Mouse (Mus musculus): ENCODE data around the gene Cldn10. TPM values are rescaled to one million over a fixed set of nuclear protein-coding genes. Genes with fewer than 3 reads are reported as not detected.

Cldn10 gene
- polyA plus RNA-seq, 1 experiment from 2014 or later, result 3.8 TPM

DNA sequence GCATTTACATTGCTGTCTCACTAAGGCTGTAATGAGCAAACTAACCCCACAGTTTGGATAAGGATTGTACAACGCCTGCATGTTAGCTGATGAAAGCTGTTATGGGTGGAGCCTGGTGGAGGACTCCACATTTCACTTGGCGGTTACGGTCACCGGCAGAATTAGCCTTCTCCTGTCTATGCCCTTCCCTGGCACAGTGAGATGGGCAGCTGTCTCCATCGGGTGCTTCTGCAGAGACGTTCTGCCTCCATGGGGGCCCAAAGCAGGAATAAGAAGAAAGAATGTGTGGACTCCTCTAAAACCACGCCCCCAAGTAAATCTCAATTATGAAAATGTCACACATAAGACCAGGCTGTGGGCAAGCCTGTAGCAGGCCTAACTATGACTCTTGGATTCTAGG lies 21.8 kb upstream of the Cldn10 start:
- ATAC-seq (ENCODE audit: insufficient number of reproducible peaks, insufficient read depth, low FRiP score, low TSS enrichment, low read depth), result no peak
- WGBS, result 80% methylated on average over 7 of the region's 7 CpGs
- H3K9me3 ChIP-seq, result no peaks in the 10 kb centered on the region

DNA sequence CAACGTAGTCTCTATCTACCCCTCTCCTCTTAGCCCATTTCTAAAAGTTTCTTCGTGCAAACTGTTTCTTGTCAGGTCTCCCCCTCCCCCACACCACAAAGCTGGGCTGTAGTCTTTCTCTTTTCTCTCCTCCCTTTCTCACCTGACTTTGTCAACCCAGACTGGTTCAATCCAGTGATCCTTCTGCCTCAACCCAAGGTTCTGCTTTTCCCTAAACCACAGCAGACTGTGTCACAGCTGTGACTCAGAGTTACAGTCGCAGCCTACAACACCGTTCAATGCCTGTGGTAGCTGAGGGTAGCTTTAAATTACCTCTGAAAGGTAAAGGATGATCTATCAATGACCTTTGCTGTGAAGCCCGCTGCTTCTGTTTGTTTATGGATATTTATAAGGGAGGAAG lies 21.3 kb upstream of the Cldn10 start:
- H3K4me2 ChIP-seq, result no peak overlapping the region
- no peak overlapping the region for H3K4me3 ChIP-seq
- H3K36me3 ChIP-seq, result no peaks in the 10 kb centered on the region
- H3K9ac ChIP-seq, result no peak overlapping the region
- no peak for ATAC-seq (ENCODE audit: insufficient number of reproducible peaks, insufficient read depth, low FRiP score, low TSS enrichment, low read depth)
- H3K4me1 ChIP-seq, result no peaks in the 10 kb centered on the region
- no peaks in the 10 kb centered on the region for H3K9me3 ChIP-seq
- peaks cover 17% of the 10 kb centered on the region for H3K27me3 ChIP-seq
- 84% methylated on average over 5 of the region's 5 CpGs for WGBS
- H3K27ac ChIP-seq, result no peak overlapping the region

More for the DNA sequence above, 21.8 kb upstream of the Cldn10 start:
- Histone ChIP-seq H3K4me1 (no peaks in the 10 kb centered on the region), H3K27me3 (peaks cover 17% of the 10 kb centered on the region), H3K4me2 (no peak overlapping the region), H3K36me3 (no peaks in the 10 kb centered on the region), H3K9ac (no peak overlapping the region), H3K4me3 (no peak overlapping the region), H3K27ac (no peak overlapping the region)

- no peak for ATAC-seq (ENCODE audit: insufficient number of reproducible peaks, insufficient read depth, low FRiP score, low TSS enrichment, low read depth)
- Histone ChIP-seq H3K36me3 (no peaks in the 10 kb centered on the region), H3K9ac (no peak overlapping the region), H3K4me2 (peak overlapping the region; percentile 27; the same call in 1 of the 2 replicates), H3K27me3 (peaks cover 17% of the 10 kb centered on the region), H3K4me3 (no peak overlapping the region), H3K4me1 (no peaks in the 10 kb centered on the region), H3K27ac (no peak overlapping the region), H3K9me3 (no peaks in the 10 kb centered on the region)
- 21% methylated on average over 14 of the region's 14 CpGs for WGBS
Measured at GRCm38 (mm10) chr14:118767673-118768353, 19.9 kb upstream of the Cldn10 start.

DNA sequence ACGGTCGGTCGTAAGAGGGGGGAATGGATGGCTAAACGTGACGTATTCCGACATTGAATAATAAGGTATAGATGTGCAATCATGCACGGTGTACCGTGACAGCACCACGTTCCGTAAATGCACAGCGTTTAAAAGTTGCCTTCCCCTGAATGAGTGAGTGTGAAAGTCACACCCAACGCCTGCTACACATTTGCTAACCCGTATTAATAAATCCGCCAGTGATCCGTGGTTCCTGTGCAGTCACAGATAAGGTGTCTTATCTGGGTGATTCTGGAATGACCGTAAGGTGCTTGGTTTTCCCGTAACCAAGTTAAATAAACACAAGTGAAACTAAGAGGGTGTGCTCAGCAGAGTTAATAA lies 19.4 kb upstream of the Cldn10 start:
- Histone ChIP-seq H3K36me3 (no peaks in the 10 kb centered on the region), H3K4me3 (no peak overlapping the region), H3K27me3 (peaks cover 17% of the 10 kb centered on the region), H3K27ac (no peak overlapping the region), H3K4me1 (no peaks in the 10 kb centered on the region), H3K9ac (no peak overlapping the region), H3K9me3 (no peaks in the 10 kb centered on the region), H3K4me2 (no peak overlapping the region)
- WGBS, result 56% methylated on average over 17 of the region's 17 CpGs
- no peak for ATAC-seq (ENCODE audit: insufficient number of reproducible peaks, insufficient read depth, low FRiP score, low TSS enrichment, low read depth)

DNA sequence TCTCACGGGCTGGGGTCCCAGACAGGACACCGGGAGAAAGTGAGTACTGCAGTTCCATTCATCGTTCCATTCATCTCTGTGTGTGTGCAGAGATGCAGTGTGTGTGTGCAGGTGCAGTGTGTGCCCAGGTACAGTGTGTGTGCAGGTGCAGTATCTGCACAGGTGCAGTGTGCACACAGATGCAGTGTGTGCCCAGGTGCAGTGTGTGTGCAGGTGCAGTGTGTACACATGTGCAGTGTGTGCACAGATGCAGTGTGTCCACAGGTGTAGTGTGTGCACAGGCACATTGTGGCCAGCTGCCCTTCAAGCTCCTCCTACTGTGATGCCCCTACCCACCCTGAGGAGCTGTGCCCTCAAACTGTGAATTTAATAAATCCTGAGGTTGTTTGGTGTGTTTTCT lies 14.0 kb upstream of the Cldn10 start:
- Histone ChIP-seq H3K4me1 (no peaks in the 10 kb centered on the region), H3K27me3 (peaks cover 13% of the 10 kb centered on the region), H3K4me3 (no peak overlapping the region), H3K36me3 (no peaks in the 10 kb centered on the region), H3K27ac (no peak overlapping the region), H3K9me3 (no peaks in the 10 kb centered on the region), H3K9ac (no peak overlapping the region), H3K4me2 (no peak overlapping the region)
- 87% methylated on average over 3 of the region's 3 CpGs for WGBS
- no peak for ATAC-seq (ENCODE audit: insufficient number of reproducible peaks, insufficient read depth, low FRiP score, low TSS enrichment, low read depth)

GRCm38 (mm10) chr14:118774507-118775428 lies 12.9 kb upstream of the Cldn10 start:
- Histone ChIP-seq H3K4me2 (no peak overlapping the region), H3K36me3 (no peaks in the 10 kb centered on the region), H3K4me1 (no peaks in the 10 kb centered on the region), H3K4me3 (no peak overlapping the region), H3K27ac (no peak overlapping the region), H3K27me3 (peaks cover 4% of the 10 kb centered on the region; the same call in 1 of the 2 replicates), H3K9me3 (no peaks in the 10 kb centered on the region), H3K9ac (no peak overlapping the region)
- 77% methylated on average over 12 of the region's 12 CpGs for whole genome bisulfite sequencing
- ATAC-seq (ENCODE audit: insufficient number of reproducible peaks, insufficient read depth, low FRiP score, low TSS enrichment, low read depth), result peak; percentile 7; the same call in 1 of the 2 replicates

GRCm38 (mm10) chr14:118775554-118775953 lies 12.2 kb upstream of the Cldn10 start:
- H3K27me3 ChIP-seq, result 0 out of 2 replicates have a peak, but pooled peaks cover under 1% of the 10 kb centered on the region
- no peaks in the 10 kb centered on the region for H3K36me3 ChIP-seq
- no peak overlapping the region for H3K4me3 ChIP-seq
- no peaks in the 10 kb centered on the region for H3K9me3 ChIP-seq
- H3K4me2 ChIP-seq, result no peak overlapping the region
- H3K4me1 ChIP-seq, result no peaks in the 10 kb centered on the region
- H3K9ac ChIP-seq, result no peak overlapping the region
- H3K27ac ChIP-seq, result no peak overlapping the region
- WGBS, result 85% methylated on average over 1 of the region's 1 CpGs
- ATAC-seq (ENCODE audit: insufficient number of reproducible peaks, insufficient read depth, low FRiP score, low TSS enrichment, low read depth), result peak; percentile 44; the same call in 1 of the 2 replicates

- Histone ChIP-seq H3K36me3 (no peaks in the 10 kb centered on the region), H3K4me3 (no peak overlapping the region), H3K4me2 (no peak overlapping the region), H3K4me1 (no peaks in the 10 kb centered on the region), H3K27me3 (no peaks in the 10 kb centered on the region), H3K9me3 (no peaks in the 10 kb centered on the region), H3K27ac (no peak overlapping the region), H3K9ac (no peak overlapping the region)
- ATAC-seq (ENCODE audit: insufficient number of reproducible peaks, insufficient read depth, low FRiP score, low TSS enrichment, low read depth), result no peak
- WGBS, result 74% methylated on average over 2 of the region's 2 CpGs
Measured at GRCm38 (mm10) chr14:118776372-118776771, 11.3 kb upstream of the Cldn10 start.

DNA sequence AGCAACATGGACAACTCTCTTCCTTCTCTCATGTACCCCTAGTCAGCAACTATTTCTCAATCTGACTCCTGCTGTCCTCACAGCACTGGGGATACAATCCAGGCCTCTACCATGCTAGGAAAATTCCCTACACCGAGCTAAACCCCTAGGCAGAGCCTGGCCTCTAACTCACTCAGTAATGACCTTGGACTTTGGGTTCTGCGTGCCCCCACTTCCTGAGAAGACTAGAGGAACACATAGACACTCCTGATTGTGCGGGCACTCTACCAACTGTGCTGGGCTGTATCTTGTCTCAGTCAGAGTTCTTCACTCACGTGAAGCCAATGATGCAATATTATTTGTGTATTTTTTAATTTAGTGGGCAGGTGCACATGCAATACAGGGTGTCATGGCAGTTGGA lies 10.2 kb upstream of the Cldn10 start:
- WGBS, result 88% methylated on average over 4 of the region's 4 CpGs
- Histone ChIP-seq H3K27ac (no peak overlapping the region), H3K27me3 (no peaks in the 10 kb centered on the region), H3K4me1 (no peaks in the 10 kb centered on the region), H3K9ac (no peak overlapping the region), H3K4me3 (no peak overlapping the region), H3K4me2 (no peak overlapping the region), H3K9me3 (no peaks in the 10 kb centered on the region), H3K36me3 (no peaks in the 10 kb centered on the region)
- no peak for ATAC-seq (ENCODE audit: insufficient number of reproducible peaks, insufficient read depth, low FRiP score, low TSS enrichment, low read depth)

GRCm38 (mm10) chr14:118781601-118782000 lies 6.1 kb upstream of the Cldn10 start:
- Histone ChIP-seq H3K4me3 (no peak overlapping the region), H3K27ac (no peak overlapping the region)
- 81% methylated on average over 7 of the region's 7 CpGs for WGBS

DNA sequence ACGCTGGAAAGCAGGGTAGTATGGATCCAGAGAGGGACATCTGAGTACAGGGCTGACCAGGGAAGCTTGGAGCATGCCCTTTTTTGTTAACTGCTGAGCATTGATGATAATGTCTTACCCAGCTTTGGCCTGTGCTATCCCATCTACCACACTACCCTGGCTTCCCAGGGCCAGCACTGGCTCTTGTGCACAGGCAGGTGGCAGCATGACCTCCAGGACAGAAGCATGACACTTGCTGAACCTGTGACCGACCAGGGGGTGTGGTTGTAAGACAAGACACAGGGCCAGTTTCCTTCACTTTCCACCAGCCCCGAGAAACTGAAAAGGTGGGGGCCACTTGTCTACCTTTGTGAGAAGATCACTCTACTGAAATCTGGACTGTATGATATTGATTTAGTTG lies 5.5 kb upstream of the Cldn10 start:
- no peak overlapping the region for H3K4me2 ChIP-seq

More at GRCm38 (mm10) chr14:118781601-118782000, 6.1 kb upstream of the Cldn10 start:
- ATAC-seq (ENCODE audit: insufficient number of reproducible peaks, insufficient read depth, low FRiP score, low TSS enrichment, low read depth), result no peak
- Histone ChIP-seq H3K4me1 (no peaks in the 10 kb centered on the region), H3K27me3 (no peaks in the 10 kb centered on the region), H3K9ac (no peak overlapping the region), H3K9me3 (no peaks in the 10 kb centered on the region), H3K4me2 (no peak overlapping the region), H3K36me3 (no peaks in the 10 kb centered on the region)

More for the DNA sequence above, 5.5 kb upstream of the Cldn10 start:
- no peaks in the 10 kb centered on the region for H3K9me3 ChIP-seq
- no peak for ATAC-seq (ENCODE audit: insufficient number of reproducible peaks, insufficient read depth, low FRiP score, low TSS enrichment, low read depth)
- no peak overlapping the region for H3K27ac ChIP-seq
- no peak overlapping the region for H3K4me3 ChIP-seq
- no peak overlapping the region for H3K9ac ChIP-seq
- no peaks in the 10 kb centered on the region for H3K36me3 ChIP-seq
- H3K27me3 ChIP-seq, result no peaks in the 10 kb centered on the region
- 55% methylated on average over 3 of the region's 3 CpGs for WGBS
- H3K4me1 ChIP-seq, result no peaks in the 10 kb centered on the region
